Mouse (Mus musculus) left cerebral cortex, adult 9 months (tissue): ENCODE measurements around the gene Cir1.

Source experiments
- DNase-seq, 2 experiments: peaks; one replicate each; pipeline ENCODE4 v3.0.0; 2022; ENCODE audit warnings: low spot score in 2 of 2

Cir1 gene

GRCm38 (mm10) chr2:73312152-73313116 is at the start of gene Cir1, which contains the start of gene Scrn3:
Gene Cir1, minus strand, starts transcription at chr2:73312701.
Gene Scrn3, plus strand, starts transcription at chr2:73312601.
- DNase-seq, result peak; percentile 87 to 94

DNA sequence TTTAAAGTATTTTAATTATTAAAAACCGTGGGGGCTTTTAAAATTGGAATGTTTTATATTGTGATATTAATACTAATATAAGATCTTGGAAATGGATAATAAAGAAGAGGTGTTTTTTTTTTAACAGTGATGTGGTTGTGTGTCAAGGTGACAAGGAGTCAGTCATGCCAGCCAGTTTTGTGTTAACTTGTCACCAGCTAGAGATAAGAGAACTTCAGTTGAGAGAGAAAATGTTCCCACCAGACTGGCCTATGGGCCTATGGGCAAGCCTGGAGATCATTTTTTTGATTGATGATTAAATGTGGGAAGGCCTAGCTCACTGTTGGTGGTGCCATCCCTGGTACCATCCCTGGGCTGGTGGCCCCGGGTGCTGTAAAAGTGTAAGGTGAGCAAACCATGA is 48.0 kb upstream of the Cir1 start:
- DNase-seq, result no peak

- no peak for DNase-seq
Observed at GRCm38 (mm10) chr2:73359941-73360340, 47.4 kb upstream of the Cir1 start.

GRCm38 (mm10) chr2:73357004-73357403 is 44.5 kb upstream of the Cir1 start:
- no peak for DNase-seq

DNA sequence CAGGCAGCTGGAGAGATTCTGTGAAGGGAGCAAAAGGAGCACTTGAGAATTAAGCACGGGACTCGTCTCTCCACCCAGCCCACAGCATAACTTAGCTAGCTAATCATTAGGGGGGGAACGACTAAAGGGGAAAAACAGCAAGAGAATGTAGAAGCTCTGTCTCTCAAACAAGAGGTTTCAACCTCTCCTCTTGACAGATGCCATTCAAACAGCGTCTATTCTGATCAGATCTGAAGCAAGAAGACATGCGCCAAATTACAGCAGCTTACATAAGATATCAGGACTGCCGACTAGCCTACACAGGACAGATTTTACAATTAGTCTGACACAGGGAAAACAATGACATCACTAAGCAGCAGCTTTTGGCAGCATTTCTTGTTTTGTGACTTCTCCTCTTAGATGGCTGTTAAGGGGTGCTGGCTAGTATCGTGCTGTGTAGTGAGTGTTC is 39.5 kb upstream of the Cir1 start:
- peak; percentile 29 to 30 for DNase-seq

GRCm38 (mm10) chr2:73351496-73351895 is 39.0 kb upstream of the Cir1 start:
- no peak for DNase-seq

- no peak for DNase-seq
Observed at GRCm38 (mm10) chr2:73348221-73348620, 35.7 kb upstream of the Cir1 start.

- no peak for DNase-seq
Observed at GRCm38 (mm10) chr2:73347766-73348165, 35.3 kb upstream of the Cir1 start.

GRCm38 (mm10) chr2:73347136-73347535 is 34.6 kb upstream of the Cir1 start:
- no peak for DNase-seq

DNA sequence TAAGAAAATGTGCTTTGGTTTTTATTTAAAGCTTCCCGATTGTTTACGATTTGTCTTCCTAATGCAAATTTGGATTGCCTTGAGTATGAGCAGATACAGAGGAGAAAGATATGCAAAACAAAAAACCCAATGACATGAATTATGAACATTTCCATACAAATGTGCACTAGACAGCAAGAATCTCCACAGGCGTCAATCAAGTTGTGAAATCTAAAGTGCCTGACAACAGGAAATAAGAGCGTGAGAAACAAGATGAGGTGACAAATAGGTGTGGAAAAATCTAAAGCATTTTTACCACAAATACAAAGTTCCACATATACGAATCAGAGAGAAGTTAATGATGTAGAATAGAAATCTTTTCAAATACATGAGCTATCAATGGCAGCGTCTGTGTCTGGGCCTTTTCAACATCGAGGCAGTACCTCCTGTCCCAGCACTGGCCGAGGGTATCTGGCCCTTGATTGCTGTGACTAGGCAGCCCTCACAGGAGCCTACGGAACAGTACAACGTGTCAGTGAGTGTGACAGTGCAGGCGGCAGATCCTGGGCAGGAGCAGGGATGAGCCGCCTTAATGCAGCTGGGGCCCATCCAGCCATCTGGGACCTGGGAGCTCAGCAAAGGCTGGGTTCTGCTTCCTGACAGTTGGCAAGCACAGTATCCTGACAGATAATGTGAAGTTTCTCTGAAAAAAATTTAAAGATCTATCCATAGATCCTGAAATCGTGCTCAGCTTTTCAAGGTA is 34.0 kb upstream of the Cir1 start:
- DNase-seq, result peak; percentile 37 to 67

GRCm38 (mm10) chr2:73345204-73345603 is 32.7 kb upstream of the Cir1 start:
- DNase-seq, result peak in 1 of 2 experiments; percentile 26

DNA sequence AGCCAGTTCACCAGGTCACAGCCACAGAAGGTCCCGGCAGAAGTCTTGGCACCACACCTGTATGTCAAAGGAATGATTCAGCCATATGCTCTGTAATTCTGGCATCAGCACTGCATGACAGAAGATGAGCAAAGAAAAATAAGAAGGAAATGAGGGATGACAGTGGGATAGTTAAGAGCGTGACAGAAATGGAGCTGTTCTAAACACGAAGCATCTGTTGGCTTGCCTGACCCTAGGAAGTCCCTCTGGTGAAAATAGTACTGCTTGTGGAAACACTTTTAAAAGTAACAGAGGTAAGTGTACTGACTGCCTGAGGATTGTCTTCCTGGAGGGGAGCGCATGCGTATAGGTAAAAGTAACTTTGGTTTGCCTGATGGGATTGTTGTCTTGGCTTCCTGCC is 31.2 kb upstream of the Cir1 start:
- DNase-seq, result no peak

GRCm38 (mm10) chr2:73338415-73338814 is 25.9 kb upstream of the Cir1 start:
- DNase-seq, result no peak

DNA sequence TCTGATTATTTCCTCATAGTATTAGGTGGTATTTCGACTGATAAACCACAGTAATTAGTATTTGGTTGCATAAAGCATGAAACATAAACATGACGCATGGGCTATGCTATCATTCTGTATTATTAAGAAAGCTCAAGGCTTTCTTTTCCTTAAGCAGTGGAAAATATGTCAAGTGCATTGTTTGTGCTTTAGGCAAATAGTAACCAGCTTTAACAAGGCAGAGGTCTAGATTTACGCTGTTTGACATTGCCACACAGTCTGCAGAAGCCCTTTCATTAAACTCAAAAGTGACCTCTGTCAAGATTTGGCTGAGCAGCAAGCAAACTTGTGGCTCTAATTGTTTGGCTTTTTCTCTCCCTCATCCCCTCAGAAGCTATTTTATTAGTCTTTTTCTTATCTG is 23.4 kb upstream of the Cir1 start:
- no peak for DNase-seq

- DNase-seq, result no peak
Observed at GRCm38 (mm10) chr2:73325871-73326270, 13.4 kb upstream of the Cir1 start.

DNA sequence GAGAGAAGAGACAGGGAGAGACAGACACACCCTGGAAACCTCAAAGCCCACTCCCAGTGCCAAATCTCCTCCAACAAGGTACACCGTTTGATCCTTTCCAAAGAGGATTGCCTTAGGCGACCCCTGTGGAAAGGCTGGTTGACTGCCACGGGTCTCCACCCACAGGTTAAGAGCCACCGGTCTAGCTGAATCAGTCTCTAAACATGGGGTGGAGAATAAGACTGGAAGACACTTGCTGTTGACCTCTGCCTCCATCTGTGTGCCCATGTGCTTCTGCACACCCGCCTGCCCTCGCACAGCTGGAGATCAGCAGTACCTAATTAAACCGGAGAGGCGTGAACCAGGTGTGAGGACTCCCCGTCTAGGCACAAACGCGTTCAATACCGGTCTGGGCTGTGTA is 10.5 kb upstream of the Cir1 start:
- no peak for DNase-seq

- DNase-seq, result no peak
Observed at GRCm38 (mm10) chr2:73319218-73319617, 6.7 kb upstream of the Cir1 start.

DNA sequence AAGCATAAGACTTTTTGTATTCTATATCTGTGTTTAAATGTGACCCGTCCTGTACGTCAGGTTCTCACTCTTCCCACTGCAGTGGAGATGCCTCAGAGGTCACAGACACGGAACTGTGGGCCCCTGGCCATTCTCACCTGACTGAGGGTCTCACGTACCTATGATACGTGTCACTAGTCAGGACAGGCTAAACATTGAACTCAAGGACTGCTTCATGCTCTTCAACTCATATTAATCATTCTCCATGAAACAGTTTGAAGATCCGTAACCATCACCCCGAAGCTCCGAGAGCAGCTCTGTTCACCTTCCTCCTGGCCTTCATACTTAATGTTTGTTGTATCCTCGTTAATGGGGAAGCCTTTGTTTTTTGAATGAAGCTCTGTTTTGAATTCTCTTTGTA is 4.9 kb upstream of the Cir1 start:
- DNase-seq, result no peak

DNA sequence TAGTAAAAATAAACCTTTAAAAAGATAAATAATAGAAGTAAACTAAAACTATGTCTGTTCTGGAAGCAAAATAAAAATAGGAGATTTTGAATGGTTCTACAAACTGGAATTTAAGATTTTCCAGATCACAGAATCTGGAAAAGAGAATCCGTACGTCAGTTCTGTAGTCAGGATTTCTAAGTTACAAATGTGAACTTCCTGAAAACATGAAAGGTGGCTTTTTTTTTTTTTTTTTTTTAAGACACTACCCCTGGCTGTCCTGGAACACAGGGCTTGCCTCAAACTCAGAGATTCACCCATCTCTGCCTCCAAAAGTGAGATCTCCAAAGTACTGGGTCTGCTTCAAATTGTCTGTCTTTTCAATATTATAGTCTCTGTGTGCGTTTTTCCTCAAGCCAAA is 1.8 kb upstream of the Cir1 start:
- DNase-seq, result no peak

- DNase-seq, result peak in 1 of 2 experiments; percentile 34
Observed at GRCm38 (mm10) chr2:73313117-73313501, 608 bp upstream of the Cir1 start.

DNA sequence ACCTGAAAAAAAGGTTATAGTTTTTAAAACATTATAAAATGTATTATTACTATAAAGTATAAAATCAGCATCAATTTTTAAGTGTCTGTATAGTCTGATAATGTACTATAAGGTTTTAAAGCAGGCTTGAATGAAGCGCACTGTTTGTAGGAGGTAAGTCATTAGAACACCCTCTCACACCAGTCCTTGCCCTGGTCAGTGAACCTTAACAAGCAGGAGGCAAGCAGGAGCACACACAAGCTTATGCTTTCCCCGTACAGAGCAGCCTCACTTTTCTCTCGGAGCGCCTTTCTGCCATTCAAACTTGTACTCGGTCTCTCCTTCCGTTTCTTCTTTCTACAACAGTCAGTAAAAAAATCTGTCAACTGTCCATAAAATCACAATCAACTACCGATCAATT is 6.5 kb downstream of the Cir1 start:
- DNase-seq, result no peak

GRCm38 (mm10) chr2:73304506-73304905 is 8.0 kb downstream of the Cir1 start:
- DNase-seq, result no peak

DNA sequence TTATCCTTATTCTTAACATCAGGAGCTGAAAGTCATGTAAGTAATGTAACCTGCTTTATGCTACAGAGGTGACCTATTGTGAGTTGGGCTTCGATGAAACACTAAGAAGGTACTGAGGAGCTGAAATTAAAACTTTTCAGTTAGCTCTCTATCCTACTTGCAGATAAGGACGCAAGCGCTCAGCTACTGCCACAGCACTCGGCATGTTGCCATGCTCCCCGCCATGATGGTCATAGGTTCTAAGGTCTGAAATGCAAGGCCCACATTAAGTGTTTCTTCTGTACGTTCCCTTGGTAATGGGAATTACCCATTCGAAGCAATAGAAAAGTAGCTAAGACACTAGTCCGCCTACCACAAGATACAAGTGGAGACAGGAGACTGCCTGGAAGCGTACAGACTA is 9.8 kb downstream of the Cir1 start:
- no peak for DNase-seq
